Mouse (Mus musculus) ES-E14 (cell line): Measurements from ENCODE around the gene Igf1.

Experiments
- CHD2 ChIP-seq: IDR thresholded peaks from 2 replicates; pipeline ENCODE4 v1.6.1; 2014; ENCODE audit warnings: mild to moderate bottlenecking, low read depth, low read length, inconsistent platforms
- MAFK ChIP-seq: IDR thresholded peaks from 2 replicates; pipeline ENCODE4 v1.6.1; 2014; ENCODE audit warnings: mild to moderate bottlenecking, low read depth, low read length, inconsistent platforms; ENCODE audit not compliant: insufficient read depth
- ZNF384 ChIP-seq: IDR thresholded peaks from 2 replicates; pipeline ENCODE4 v1.6.1; 2012; ENCODE audit warnings: low read depth, low read length, inconsistent platforms

DNA sequence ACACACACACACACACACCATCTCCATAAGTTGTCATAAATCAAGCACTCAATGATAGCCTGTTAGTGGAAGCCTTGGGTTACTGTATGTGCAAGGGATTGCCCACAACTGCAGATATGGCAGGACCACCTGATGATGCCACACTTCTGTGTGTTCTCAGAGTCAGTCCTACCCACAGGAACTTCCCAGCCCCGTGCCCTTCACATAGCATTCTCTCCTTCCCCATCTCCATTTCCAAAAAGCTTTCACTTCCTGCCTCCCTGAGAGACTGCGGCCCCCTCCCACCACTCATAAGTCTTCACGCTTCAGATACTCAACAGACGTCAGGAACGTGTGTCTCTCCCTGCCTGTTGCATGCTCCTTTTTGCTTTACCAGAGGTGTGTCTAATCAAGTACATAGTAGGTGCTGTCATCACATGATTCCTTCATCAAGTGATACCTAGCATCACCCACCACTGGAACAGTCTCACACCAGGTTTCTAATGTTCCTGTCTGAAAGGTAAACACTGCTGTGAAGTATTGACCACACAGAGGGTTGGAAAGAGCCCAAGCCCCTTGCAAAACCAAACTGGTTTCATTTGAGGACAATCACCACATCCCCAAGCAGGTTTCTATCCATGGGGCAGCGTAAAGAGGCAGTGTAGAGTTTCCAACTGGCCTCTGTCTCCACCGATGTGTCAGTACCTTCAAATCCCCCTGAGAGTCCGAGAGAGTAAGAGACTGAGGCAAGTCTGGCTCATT is 680 bp upstream of the Igf1 start:
- TF ChIP-seq MAFK, result no peak
- no peak for TF ChIP-seq CHD2
- no peak for TF ChIP-seq ZNF384
